Mouse (Mus musculus): ENCODE results near the gene Olfr690.
"Not testable (repeated sequence)": the region's sequence is repeated elsewhere in the genome, so short reads cannot be mapped to it uniquely, and the experiment has no call there.

Gene Olfr690

GRCm38 (mm10) chr7:105334004-105334403 is at the start of gene Olfr690:
Olfr690 (minus strand) TSS chr7:105334104.
- DNase-seq (ENCODE audit: low read depth, low spot score), result no peak

GRCm38 (mm10) chr7:105380329-105380728 is 46.4 kb upstream of the Olfr690 start:
- no peak for DNase-seq (ENCODE audit: low read depth, low spot score)

DNA sequence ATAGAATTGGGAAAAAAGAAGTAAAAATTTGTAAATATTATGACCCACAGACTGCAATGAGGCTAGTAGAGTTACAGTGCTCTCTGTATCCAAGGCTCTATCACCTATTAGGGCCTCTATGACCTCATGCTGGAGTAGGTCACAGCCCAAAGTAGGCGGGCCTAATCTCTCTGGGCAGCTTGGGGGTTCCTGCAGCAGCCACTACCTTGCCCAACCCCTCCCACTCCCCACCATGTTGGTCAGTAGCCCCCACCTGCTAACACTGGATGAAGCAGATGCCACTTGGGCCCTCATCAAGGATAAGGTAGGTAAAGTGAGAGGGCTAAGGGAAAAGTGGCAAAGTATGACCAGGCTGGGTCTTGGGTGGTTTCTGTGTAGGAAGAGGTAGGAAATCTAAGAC is 41.0 kb upstream of the Olfr690 start, which contains the start of gene Gm5901:
Gm5901 (plus strand) TSS at position 173 of the 400 bp plus-strand sequence.
- no peak for DNase-seq (ENCODE audit: low read depth, low spot score)

DNA sequence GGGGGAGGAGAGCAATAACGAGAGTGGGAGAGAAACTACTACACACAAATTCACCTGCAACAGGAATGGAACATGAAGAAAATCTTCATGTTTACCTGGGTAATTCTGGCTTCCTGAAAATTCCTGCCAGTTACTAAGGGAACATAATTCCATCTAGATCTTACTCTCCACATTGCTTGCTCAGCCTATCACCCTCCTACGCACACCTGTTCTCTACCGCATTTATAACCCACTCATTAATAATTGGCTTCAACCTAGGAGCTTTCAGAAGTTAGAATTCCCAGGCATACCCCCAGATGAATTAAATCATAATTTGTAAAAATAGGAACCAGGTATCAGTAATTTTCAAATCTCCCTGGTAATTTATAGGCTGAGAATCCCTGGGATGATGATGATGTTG is 40.1 kb upstream of the Olfr690 start:
- DNase-seq (ENCODE audit: low read depth, low spot score), result peak; percentile 64

DNA sequence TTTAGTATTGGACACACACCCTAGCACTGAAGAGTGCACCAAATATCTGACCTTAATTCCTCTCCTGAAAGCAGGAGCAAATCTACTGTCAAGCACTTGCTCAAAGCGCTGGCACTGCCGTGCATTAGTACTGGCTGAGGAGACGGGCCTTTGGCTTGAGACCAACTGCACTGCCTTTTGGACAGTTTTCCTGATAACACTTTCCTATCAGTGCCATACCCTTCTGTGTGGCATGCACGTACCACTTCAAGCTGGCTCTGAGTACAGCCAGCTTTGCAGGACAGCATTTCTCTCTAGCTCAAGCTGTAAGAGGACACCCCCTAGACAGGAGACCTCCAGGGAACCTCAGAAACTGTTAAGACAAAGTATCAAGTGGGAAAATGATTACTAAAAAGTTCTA is 39.6 kb upstream of the Olfr690 start:
- DNase-seq (ENCODE audit: low read depth, low spot score), result peak; percentile 27

DNA sequence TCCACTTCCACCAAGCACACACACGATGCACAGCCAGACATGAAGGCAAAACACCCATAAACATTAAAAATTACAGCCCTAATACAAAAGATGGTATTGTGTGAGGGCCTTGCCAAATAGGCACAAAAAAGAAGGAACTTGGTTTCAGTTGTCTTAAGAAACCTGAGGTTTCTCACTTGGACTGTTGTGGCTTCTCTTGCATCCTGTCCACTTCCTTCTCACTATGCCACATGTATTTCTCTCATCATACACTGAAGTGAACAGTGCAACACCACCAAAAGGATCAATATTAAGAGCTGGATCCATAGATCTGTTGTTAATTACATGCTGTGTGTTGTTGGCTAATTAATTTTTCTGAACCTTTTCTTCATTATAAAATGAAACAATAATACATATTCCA is 39.0 kb upstream of the Olfr690 start:
- DNase-seq (ENCODE audit: low read depth, low spot score), result no peak

- DNase-seq (ENCODE audit: low read depth, low spot score), result no peak
Measured at GRCm38 (mm10) chr7:105368521-105368920, 34.6 kb upstream of the Olfr690 start.

DNA sequence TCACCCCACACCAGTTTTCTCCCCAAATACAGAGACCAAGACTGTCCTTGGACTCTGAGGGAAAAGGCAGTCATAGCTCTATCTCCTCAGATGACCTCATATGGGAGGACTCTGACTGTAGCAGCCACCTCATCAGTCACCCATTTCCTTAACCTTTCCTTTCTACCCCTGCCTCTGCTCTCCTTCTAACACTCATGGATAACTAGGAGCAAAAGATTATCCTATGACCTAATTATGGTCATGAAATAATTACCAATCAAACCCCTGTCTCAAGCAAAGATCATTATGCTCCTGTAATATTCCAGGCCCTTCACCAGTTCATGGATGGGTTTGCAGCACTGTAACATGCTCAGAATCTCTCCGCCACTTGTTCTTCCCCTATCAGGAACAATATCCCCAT is 34.0 kb upstream of the Olfr690 start, which contains the start of gene Olfr692:
Olfr692 (plus strand) TSS at position 301 of the 400 bp plus-strand sequence.
- DNase-seq (ENCODE audit: low read depth, low spot score), result no peak

GRCm38 (mm10) chr7:105367268-105367667 is 33.4 kb upstream of the Olfr690 start:
- no peak for DNase-seq (ENCODE audit: low read depth, low spot score)

DNA sequence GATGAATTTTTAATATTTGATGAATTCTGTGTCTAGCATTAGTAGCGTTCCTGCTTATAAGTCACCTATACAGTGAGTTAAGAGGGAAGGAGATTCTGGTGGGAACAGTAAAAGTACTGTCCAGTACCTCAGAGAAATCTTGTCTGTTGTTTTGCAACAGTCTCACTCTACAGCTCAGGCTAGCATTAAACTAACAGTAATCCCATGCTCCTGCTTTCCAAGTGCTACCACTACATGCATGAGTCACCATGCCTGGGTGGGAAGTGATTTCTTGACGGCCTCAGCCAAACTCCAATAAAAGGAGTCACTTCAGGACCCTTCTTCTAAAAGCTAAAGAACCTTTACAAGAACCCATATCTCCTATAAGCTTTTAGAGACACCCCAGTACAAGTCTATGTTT is 27.8 kb upstream of the Olfr690 start:
- DNase-seq (ENCODE audit: low read depth, low spot score), result peak; percentile 17

GRCm38 (mm10) chr7:105356487-105356886 is 22.6 kb upstream of the Olfr690 start:
- not testable (repeated sequence) for DNase-seq (ENCODE audit: low read depth, low spot score)

DNA sequence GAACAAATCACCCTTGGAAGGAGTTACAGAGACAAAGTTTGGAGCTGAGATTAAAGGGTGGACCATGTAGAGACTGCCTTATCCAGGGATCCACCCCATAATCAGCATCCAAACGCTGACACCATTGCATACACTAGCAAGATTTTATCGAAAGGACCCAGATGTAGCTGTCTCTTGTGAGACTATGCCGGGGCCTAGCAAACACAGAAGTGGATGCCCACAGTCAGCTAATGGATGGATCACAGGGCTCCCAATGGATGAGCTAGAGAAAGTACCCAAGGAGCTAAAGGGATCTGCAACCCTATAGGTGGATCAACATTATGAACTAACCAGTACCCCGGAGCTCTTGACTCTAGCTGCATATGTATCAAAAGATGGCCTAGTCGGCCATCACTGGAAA is 22.2 kb upstream of the Olfr690 start:
- DNase-seq (ENCODE audit: low read depth, low spot score), result not testable (repeated sequence)

DNA sequence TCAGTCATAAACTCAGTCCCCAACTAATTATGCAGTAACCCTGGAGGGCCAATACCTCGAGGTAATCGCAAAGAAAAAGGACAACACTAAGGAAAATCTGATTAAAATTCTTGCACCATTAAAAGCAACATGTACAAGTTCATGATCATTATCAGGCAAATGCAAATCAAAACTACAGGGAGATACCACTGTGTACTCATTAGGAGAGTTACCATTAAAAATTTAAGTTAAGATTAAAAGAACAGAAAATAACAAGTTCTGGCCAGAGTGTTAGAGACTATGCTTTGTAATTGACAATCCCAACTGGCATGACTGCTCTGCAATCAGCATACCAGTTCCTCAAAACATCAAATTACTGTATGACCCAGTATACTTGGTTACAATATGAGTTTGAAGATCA is 8.8 kb upstream of the Olfr690 start:
- no peak for DNase-seq (ENCODE audit: low read depth, low spot score)

- no peak for DNase-seq (ENCODE audit: low read depth, low spot score)
Measured at GRCm38 (mm10) chr7:105342170-105342569, 8.3 kb upstream of the Olfr690 start, which contains the start of gene Olfr691. Olfr691 (minus strand) TSS chr7:105342270.

GRCm38 (mm10) chr7:105325302-105325701 is 8.6 kb downstream of the Olfr690 start:
- DNase-seq (ENCODE audit: low read depth, low spot score), result no peak

GRCm38 (mm10) chr7:105310865-105311264 is 23.0 kb downstream of the Olfr690 start, which contains the start of gene Olfr689:
Olfr689 (plus strand) TSS chr7:105311165.
- DNase-seq (ENCODE audit: low read depth, low spot score), result no peak

DNA sequence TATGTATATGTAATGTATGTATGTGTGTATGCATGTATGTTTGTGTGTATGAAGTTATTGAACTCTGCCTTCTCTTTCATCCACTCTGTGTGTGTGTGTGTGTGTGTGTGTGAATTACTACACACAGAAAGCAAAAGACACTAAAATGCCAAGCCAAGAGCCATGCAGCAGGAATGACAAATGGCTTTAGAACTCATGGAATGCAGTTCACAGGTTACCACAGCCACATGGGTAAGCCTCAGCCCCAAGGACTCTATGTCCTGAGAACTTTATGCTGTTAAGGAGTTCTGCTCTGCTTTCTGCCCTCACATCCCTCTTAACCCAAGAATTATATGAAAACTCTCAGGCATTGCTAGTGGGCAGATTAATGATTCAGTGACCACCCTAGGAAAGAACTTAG is 43.9 kb downstream of the Olfr690 start:
- no peak for DNase-seq (ENCODE audit: low read depth, low spot score)

DNA sequence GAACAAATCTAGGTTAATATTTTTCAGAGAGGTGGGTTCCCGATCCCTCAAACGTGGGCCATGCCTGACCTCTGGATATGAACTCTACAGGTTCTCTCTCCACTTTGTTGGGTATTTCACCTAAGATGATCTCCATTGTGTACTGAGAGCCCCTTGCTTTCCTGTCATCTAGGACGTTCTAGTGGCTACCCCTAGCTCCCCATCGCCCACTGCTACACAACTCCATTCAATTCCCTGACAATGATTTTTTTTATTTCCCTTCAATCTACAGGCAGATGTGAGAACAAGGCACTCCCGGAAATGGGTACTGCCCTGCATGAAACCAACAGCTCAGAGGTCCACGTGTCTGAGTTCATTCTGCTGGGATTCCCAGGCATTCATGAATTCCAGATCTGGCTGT is 46.1 kb downstream of the Olfr690 start, which contains the start of gene Olfr688:
Olfr688 (plus strand) TSS at position 301 of the 400 bp plus-strand sequence.
- DNase-seq (ENCODE audit: low read depth, low spot score), result no peak

Data from brain, adult 2 months (tissue).